Mouse (Mus musculus): Measurements from ENCODE around the gene Nrxn1.

DNA sequence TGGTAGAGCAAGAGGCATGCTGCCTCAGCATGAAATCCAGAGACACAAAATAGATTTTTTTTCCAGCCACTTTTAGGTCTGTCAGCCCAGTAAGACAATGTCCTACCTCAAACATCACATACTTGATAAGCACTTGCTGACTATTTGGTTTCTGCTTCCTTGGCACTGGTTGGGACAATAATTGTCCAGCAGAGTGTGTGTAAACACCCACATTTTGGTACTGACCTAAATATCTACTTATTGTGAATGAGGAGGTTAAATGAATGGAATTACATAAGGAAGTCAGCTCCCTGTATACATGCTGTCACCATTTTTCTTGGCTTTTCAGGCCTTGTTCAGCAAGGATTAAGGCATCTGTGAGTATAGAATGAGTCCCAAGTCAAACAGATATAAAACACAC lies 649.8 kb downstream of the Nrxn1 start:
- TF ChIP-seq CTCF (IDR thresholded peaks at IDR 0.05) (no peak), POLR2A (IDR thresholded peaks at IDR 0.05; ENCODE audit: insufficient read depth, low read depth, low read length) (no peak)
